Mouse (Mus musculus) stomach, embryonic 14.5 days (tissue): Measurements from ENCODE around the gene Gm20503. TPM values are rescaled to one million over a fixed set of nuclear protein-coding genes. Genes with fewer than 3 reads are reported as not detected.

Source experiments
- ATAC-seq: fragments of 200-750 bp; cut with Nextera tagmentation; 2 replicates; pipeline ENCODE4 v1.8.0; 2017; ENCODE audit warnings: low read depth, moderate TSS enrichment; ENCODE audit not compliant: insufficient number of reproducible peaks, insufficient read depth, low FRiP score
- H3K27ac ChIP-seq: fragments of 300-500 bp; sonication (generic); 2 replicates; pipeline ENCODE4 v1.5.1; 2014; ENCODE audit warnings: mild to moderate bottlenecking, low read length, moderate library complexity, mixed read lengths
- H3K27me3 ChIP-seq: fragments of 300-500 bp; sonication (generic); 2 replicates; pipeline ENCODE4 v1.6.1; 2014; ENCODE audit warnings: low read length, control low read depth, mixed read lengths; ENCODE audit not compliant: control insufficient read depth, insufficient read depth
- H3K36me3 ChIP-seq: fragments of 300-500 bp; sonication (generic); 2 replicates; pipeline ENCODE4 v1.6.1; 2014; ENCODE audit warnings: mild to moderate bottlenecking, control low read depth, low read length, moderate library complexity, mixed read lengths; ENCODE audit not compliant: control insufficient read depth, insufficient read depth
- H3K4me1 ChIP-seq: fragments of 300-500 bp; sonication (generic); 2 replicates; pipeline ENCODE4 v1.6.1; 2014; ENCODE audit warnings: low read length, control low read depth, mixed read lengths; ENCODE audit not compliant: control insufficient read depth, insufficient read depth
- H3K4me2 ChIP-seq: fragments of 300-500 bp; sonication (generic); replicated peaks from 2 replicates; pipeline ENCODE4 v1.6.1; 2014; ENCODE audit warnings: low read depth, low read length, control low read depth
- H3K4me3 ChIP-seq: fragments of 300-500 bp; sonication (generic); 2 replicates; pipeline ENCODE4 v1.5.1; 2014; ENCODE audit warnings: low read depth, low read length, control low read depth
- H3K9ac ChIP-seq: fragments of 300-500 bp; sonication (generic); replicated peaks from 2 replicates; pipeline ENCODE4 v1.6.1; 2014; ENCODE audit warnings: low read depth, mild to moderate bottlenecking, control low read depth, low read length, moderate library complexity, mixed read lengths
- H3K9me3 ChIP-seq: fragments of 300-500 bp; sonication (generic); 2 replicates; pipeline ENCODE4 v1.6.1; 2016; ENCODE audit warnings: low read depth, low read length, control low read depth; ENCODE audit not compliant: control insufficient read depth
- WGBS: fragments of 180-500 bp; shearing (Covaris S2); extraction: QIAGEN DNeasy Blood & Tissue Kit; methylation state at CpG from one replicate; pipeline ENCODE4 v1.1.7; 2014; 5-methylcytosine and 5-hydroxymethylcytosine counted together
- polyA plus RNA-seq: library from polyadenylated mRNA; unstranded; fragments of >200 nt; fragmentation: Nextera tagmentation; extraction: Ambion mirVana; gene quantifications from 2 replicates; pipeline ENCODE4 v1.2.1, GENCODE M21; 2014

Gm20503 gene
- polyA plus RNA-seq, 1 experiment from 2014 or later = 10.2 TPM

DNA sequence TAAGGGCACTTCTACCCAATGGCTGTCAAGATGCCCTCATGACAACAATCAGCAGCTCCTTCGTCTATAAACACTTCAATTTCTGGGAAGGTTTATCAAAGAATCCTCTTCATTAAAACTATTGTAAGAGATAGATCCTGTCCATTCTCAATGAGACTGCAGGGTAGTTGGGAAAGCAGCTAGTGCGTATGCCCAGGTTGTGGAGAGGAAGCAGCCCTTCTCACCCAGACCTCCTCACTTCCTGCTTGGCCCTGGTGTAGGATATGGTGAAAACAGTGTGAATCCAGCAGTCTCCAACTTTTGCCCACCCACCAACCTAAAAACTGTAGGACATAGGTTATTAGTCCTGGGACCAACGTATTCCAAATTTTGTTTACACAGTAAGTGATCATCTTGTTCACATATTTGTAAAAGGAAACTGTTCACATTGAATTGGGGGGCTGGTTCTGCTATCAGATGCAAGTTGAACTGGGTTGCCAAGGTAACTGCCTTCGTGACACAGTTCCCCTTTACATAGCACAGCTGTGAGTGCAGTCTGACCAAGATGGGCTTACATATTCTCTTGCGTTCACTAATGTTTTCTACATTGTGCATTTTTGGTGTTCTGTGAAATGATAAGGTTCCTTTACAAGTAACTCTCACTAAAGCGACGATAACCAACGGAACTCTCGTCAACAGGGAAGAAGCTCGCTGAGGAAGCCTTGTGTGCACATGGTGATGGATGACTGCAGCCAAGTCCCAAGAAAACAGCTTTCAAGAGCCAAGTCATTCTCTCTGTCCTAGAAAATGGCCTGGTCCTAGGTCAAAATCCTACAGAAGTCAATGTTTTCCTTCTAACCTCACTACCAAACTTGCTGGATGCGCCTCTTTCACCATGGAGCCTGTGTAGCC, 37.6 kb downstream of the Gm20503 start:
- Histone ChIP-seq H3K9ac (no peak overlapping the region), H3K36me3 (peaks cover 7% of the 10 kb centered on the region; the same call in 1 of the 2 replicates), H3K4me2 (no peak overlapping the region), H3K27ac (no peak overlapping the region), H3K4me1 (0 out of 2 replicates have a peak, but pooled peaks cover 3% of the 10 kb centered on the region), H3K9me3 (no peaks in the 10 kb centered on the region), H3K27me3 (no peaks in the 10 kb centered on the region), H3K4me3 (no peak overlapping the region)
- 78% methylated on average over 11 of the region's 11 CpGs for WGBS
- no peak for ATAC-seq

GRCm38 (mm10) chr4:59043074-59043473, 40.1 kb downstream of the Gm20503 start:
- no peak for ATAC-seq

DNA sequence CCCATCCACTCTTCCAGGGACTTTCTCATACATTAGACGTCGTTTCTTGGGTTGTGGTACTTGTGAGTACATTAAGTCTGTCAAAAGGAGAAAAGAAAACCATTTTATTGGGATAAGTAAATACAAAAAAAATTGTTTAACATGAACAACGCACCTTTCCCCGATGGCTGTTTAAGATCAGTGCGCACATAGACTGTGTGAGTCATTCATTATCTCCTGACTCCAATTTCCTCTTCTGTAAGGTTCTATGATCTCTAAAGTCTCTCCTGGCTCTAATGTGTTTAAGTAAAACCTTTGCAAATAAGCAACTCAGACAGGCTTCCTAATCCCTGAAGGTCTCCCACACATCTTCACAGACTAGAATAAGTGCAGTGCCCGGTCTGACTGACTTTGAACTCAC, 40.9 kb downstream of the Gm20503 start:
- Histone ChIP-seq H3K4me1 (no peaks in the 10 kb centered on the region), H3K27me3 (no peaks in the 10 kb centered on the region), H3K27ac (no peak overlapping the region), H3K9ac (no peak overlapping the region), H3K36me3 (peaks cover 7% of the 10 kb centered on the region; the same call in 1 of the 2 replicates), H3K4me2 (no peak overlapping the region), H3K9me3 (no peaks in the 10 kb centered on the region), H3K4me3 (no peak overlapping the region)
- no peak for ATAC-seq
- 52% methylated on average over 6 of the region's 6 CpGs for WGBS

More at GRCm38 (mm10) chr4:59043074-59043473, 40.1 kb downstream of the Gm20503 start:
- Histone ChIP-seq H3K9ac (no peak overlapping the region), H3K4me3 (no peak overlapping the region), H3K4me1 (no peaks in the 10 kb centered on the region), H3K9me3 (no peaks in the 10 kb centered on the region), H3K4me2 (no peak overlapping the region), H3K27ac (no peak overlapping the region), H3K36me3 (peaks cover 7% of the 10 kb centered on the region; the same call in 1 of the 2 replicates), H3K27me3 (no peaks in the 10 kb centered on the region)
- WGBS = 96% methylated on average over 5 of the region's 5 CpGs

GRCm38 (mm10) chr4:59047222-59047621, 44.2 kb downstream of the Gm20503 start:
- H3K4me2 ChIP-seq = no peak overlapping the region
- no peak overlapping the region for H3K4me3 ChIP-seq
- no peaks in the 10 kb centered on the region for H3K4me1 ChIP-seq
- no peaks in the 10 kb centered on the region for H3K36me3 ChIP-seq
- no peaks in the 10 kb centered on the region for H3K9me3 ChIP-seq
- no peak overlapping the region for H3K27ac ChIP-seq
- no peaks in the 10 kb centered on the region for H3K27me3 ChIP-seq
- H3K9ac ChIP-seq = no peak overlapping the region
- WGBS = 40% methylated on average over 3 of the region's 3 CpGs
- no peak for ATAC-seq

- no peaks in the 10 kb centered on the region for H3K36me3 ChIP-seq
- H3K4me1 ChIP-seq = no peaks in the 10 kb centered on the region
- no peaks in the 10 kb centered on the region for H3K27me3 ChIP-seq
- H3K4me3 ChIP-seq = no peak overlapping the region
- 82% methylated on average over 1 of the region's 1 CpGs for WGBS
- no peak overlapping the region for H3K27ac ChIP-seq
- ATAC-seq = no peak
- no peak overlapping the region for H3K4me2 ChIP-seq
- H3K9me3 ChIP-seq = no peaks in the 10 kb centered on the region
- no peak overlapping the region for H3K9ac ChIP-seq
Measured at GRCm38 (mm10) chr4:59051081-59051480, 48.1 kb downstream of the Gm20503 start.

- H3K27me3 ChIP-seq = no peaks in the 10 kb centered on the region
- no peak overlapping the region for H3K4me3 ChIP-seq
- WGBS = 91% methylated on average over 3 of the region's 3 CpGs
- ATAC-seq = no peak
- no peaks in the 10 kb centered on the region for H3K4me1 ChIP-seq
- H3K27ac ChIP-seq = no peak overlapping the region
- H3K36me3 ChIP-seq = no peaks in the 10 kb centered on the region
- H3K4me2 ChIP-seq = no peak overlapping the region
- no peaks in the 10 kb centered on the region for H3K9me3 ChIP-seq
- no peak overlapping the region for H3K9ac ChIP-seq
Measured at GRCm38 (mm10) chr4:59057929-59058328, 54.9 kb downstream of the Gm20503 start.

DNA sequence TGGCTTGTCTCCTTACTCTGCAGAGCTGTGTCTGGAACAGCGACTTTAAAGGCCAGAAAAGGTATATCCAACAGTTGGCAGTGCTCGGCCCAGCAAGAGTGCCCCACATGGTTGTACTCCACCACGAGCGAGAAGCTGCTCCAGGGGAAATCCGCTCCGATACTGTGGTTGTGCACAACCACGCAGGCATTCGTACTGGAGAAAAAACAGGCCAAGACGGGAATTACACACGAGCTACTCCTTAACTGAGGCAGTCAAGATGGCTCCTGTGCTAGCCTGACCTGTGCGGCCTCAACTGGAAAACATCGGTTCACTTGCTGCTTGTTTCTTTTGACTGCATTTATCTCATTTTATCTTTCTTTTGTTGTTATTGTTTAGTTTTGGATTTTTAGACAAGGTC, 59.5 kb downstream of the Gm20503 start:
- Histone ChIP-seq H3K36me3 (no peaks in the 10 kb centered on the region), H3K4me3 (no peak overlapping the region), H3K27me3 (no peaks in the 10 kb centered on the region), H3K9ac (no peak overlapping the region), H3K9me3 (no peaks in the 10 kb centered on the region), H3K4me2 (no peak overlapping the region), H3K4me1 (no peaks in the 10 kb centered on the region), H3K27ac (no peak overlapping the region)
- 77% methylated on average over 12 of the region's 12 CpGs for WGBS
- no peak for ATAC-seq

DNA sequence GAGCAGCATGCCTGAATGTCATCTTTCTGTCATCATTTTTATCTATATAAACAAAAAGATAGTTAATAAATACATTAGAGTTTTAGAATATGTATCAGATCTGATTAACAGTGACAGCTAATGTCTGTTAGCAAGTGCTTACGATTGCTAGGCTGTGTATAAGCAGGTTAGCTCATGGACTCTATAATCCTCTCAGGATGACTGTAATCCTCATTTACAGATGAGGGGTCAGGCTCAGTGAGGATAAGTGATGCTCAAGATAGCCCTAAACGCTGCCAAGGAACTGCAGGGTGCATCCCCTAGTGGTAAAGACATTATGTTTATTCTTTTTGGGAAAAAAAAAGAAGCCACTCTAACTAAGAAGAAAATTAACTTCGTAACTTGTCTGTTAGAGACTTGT, 66.3 kb downstream of the Gm20503 start:
- H3K4me1 ChIP-seq = no peaks in the 10 kb centered on the region
- 42% methylated on average over 3 of the region's 3 CpGs for WGBS
- no peak overlapping the region for H3K27ac ChIP-seq
- H3K9ac ChIP-seq = no peak overlapping the region
- no peak for ATAC-seq
- no peak overlapping the region for H3K4me3 ChIP-seq
- H3K27me3 ChIP-seq = no peaks in the 10 kb centered on the region
- H3K9me3 ChIP-seq = no peaks in the 10 kb centered on the region
- H3K4me2 ChIP-seq = no peak overlapping the region
- H3K36me3 ChIP-seq = no peaks in the 10 kb centered on the region
